Mouse (Mus musculus) liver, embryonic 11.5 days (tissue): ENCODE data around the gene Opa3. TPM values are rescaled to one million over a fixed set of nuclear protein-coding genes. Genes with fewer than 3 reads are reported as not detected.
A peak's percentile ranks its signal among the peaks of the same experiment; 100 is the strongest.

Experiments used
- ATAC-seq: fragments of 200-750 bp; cut with Nextera tagmentation; replicated peaks from 2 replicates; pipeline ENCODE4 v1.8.0; 2017; ENCODE audit warnings: moderate number of reproducible peaks, mild to moderate bottlenecking, moderate TSS enrichment, moderate library complexity; ENCODE audit not compliant: low FRiP score
- DNase-seq: peaks from one replicate; pipeline ENCODE4 v3.0.0-alpha.2; 2017; ENCODE audit warnings: low spot score
- H3K27ac ChIP-seq: fragments of 300-500 bp; sonication (generic); 2 replicates; pipeline ENCODE4 v1.5.1; 2014; ENCODE audit warnings: mild to moderate bottlenecking, low read depth, low read length, control low read depth
- H3K27me3 ChIP-seq: fragments of 300-500 bp; sonication (generic); replicated peaks from 2 replicates; pipeline ENCODE4 v1.6.1; 2014; ENCODE audit warnings: low read length, mixed read lengths; ENCODE audit not compliant: control insufficient read depth, insufficient read depth
- H3K36me3 ChIP-seq: fragments of 300-500 bp; sonication (generic); 2 replicates; pipeline ENCODE4 v1.6.1; 2014; ENCODE audit warnings: mild to moderate bottlenecking, low read length, moderate library complexity, mixed read lengths; ENCODE audit not compliant: control insufficient read depth, insufficient read depth
- H3K4me1 ChIP-seq: fragments of 300-500 bp; sonication (generic); replicated peaks from 2 replicates; pipeline ENCODE4 v1.6.1; 2014; ENCODE audit warnings: low read length, mixed read lengths; ENCODE audit not compliant: control insufficient read depth, insufficient read depth
- H3K4me2 ChIP-seq: fragments of 300-500 bp; sonication (generic); 2 replicates; pipeline ENCODE4 v1.6.1; 2014; ENCODE audit warnings: mild to moderate bottlenecking, control low read depth, moderate library complexity
- H3K4me3 ChIP-seq: fragments of 300-500 bp; sonication (generic); 2 replicates; pipeline ENCODE4 v1.5.1; 2014; ENCODE audit warnings: low read depth, low read length, control low read depth
- H3K9ac ChIP-seq: fragments of 300-500 bp; sonication (generic); 2 replicates; pipeline ENCODE4 v1.6.1; 2014; ENCODE audit warnings: low read depth, low read length, control low read depth
- H3K9me3 ChIP-seq: fragments of 300-500 bp; sonication (generic); 2 replicates; pipeline ENCODE4 v1.6.1; 2016; ENCODE audit warnings: low read length, inconsistent platforms, mixed read lengths; ENCODE audit not compliant: control insufficient read depth
- WGBS: fragments of 180-500 bp; shearing (Covaris S2); extraction: QIAGEN DNeasy Blood & Tissue Kit; methylation state at CpG from one replicate; pipeline ENCODE4 v1.1.7; 2014; 5-methylcytosine and 5-hydroxymethylcytosine counted together
- polyA plus RNA-seq: library from polyadenylated mRNA; unstranded; fragments of >200 nt; fragmentation: Nextera tagmentation; extraction: Ambion mirVana; gene quantifications from 2 replicates; pipeline ENCODE4 v1.2.1, GENCODE M21; 2014

The Opa3 gene
- polyA plus RNA-seq, 1 experiment from 2014 or later: 33.9 TPM

DNA sequence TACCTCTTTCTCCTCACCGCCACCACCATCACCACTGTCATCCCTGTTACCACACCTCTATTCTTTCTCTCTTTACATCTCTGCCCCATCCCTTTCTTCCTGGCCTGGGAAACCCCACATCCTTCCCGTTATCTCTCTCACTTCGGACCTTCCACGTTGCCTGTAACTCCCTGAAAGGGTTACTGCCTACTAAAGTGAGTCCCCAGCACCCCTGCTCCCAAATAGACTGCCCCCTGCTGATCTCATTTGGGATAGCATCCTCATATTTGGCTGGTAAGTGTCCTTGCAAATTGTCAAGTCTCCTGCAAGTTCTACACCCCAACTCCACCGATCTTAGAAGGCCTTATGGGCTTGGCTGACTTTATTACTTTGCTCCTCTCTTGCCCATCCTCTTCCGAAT lies 31.5 kb upstream of the Opa3 start:
- Histone ChIP-seq H3K4me3 (no peak overlapping the region), H3K9me3 (0 out of 2 replicates have a peak, but pooled peaks cover 4% of the 10 kb centered on the region), H3K4me2 (no peak overlapping the region), H3K27me3 (no peaks in the 10 kb centered on the region), H3K4me1 (no peaks in the 10 kb centered on the region), H3K27ac (no peak overlapping the region), H3K9ac (no peak overlapping the region), H3K36me3 (peaks cover 19% of the 10 kb centered on the region)
- no peak for DNase-seq
- 0 out of 2 replicates have a peak, but pooled peaks have one; percentile 16 for ATAC-seq
- 56% methylated on average over 6 of the region's 6 CpGs for WGBS

DNA sequence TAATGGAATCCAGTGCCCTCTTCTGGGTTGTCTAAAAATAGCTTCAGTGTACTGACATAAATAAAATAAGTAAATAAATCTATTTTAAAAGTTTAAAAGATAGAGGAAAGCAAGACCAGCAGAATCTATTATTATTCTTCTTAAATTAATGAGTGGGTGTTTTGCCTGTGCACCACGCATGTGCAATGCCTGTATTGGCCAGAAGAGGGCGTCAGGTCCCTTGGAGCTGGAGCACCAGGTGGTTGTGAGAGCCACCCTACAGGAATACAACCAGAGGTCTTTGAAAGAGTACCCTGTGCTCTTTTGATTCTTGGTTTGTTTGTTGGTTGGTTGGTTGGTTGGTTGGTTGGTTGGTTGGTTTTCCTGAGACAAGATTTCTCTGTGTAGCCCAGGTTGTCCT lies 30.1 kb upstream of the Opa3 start:
- no peak overlapping the region for H3K4me3 ChIP-seq
- peaks cover 5% of the 10 kb centered on the region; the same call in 1 of the 2 replicates for H3K4me1 ChIP-seq
- no peak overlapping the region for H3K27ac ChIP-seq
- H3K9ac ChIP-seq: no peak overlapping the region
- no peak for DNase-seq
- H3K36me3 ChIP-seq: peaks cover 12% of the 10 kb centered on the region
- H3K4me2 ChIP-seq: no peak overlapping the region
- no peaks in the 10 kb centered on the region for H3K27me3 ChIP-seq
- 27% methylated on average over 2 of the region's 2 CpGs for WGBS
- ATAC-seq: no peak
- 0 out of 2 replicates have a peak, but pooled peaks cover 4% of the 10 kb centered on the region for H3K9me3 ChIP-seq

DNA sequence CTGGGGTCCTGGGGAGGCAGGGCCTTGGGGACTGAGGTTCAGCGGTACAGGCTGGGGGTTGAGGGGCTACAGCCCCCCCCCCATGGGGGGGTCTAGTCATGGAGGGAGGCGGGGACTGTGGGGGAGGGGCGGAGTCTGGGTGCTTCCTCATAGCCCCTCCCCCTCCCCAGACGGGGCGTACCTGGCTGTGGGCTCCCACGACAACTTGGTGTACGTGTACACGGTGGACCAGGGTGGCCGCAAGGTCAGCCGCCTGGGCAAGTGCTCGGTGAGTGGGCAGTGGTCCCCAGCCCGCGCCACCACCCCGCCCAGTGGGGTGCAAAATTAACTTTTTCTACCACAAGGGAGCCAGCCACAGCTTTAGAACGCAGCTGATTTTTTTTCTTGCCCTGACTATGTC lies 26.5 kb upstream of the Opa3 start:
- 64% methylated on average over 15 of the region's 15 CpGs for WGBS
- Histone ChIP-seq H3K9me3 (no peaks in the 10 kb centered on the region), H3K9ac (no peak overlapping the region), H3K27ac (no peak overlapping the region), H3K36me3 (peaks cover 5% of the 10 kb centered on the region; the same call in 1 of the 2 replicates), H3K27me3 (no peaks in the 10 kb centered on the region), H3K4me2 (no peak overlapping the region), H3K4me3 (no peak overlapping the region), H3K4me1 (peaks cover 5% of the 10 kb centered on the region; the same call in 1 of the 2 replicates)
- ATAC-seq (peak; percentile 39), DNase-seq (no peak)

DNA sequence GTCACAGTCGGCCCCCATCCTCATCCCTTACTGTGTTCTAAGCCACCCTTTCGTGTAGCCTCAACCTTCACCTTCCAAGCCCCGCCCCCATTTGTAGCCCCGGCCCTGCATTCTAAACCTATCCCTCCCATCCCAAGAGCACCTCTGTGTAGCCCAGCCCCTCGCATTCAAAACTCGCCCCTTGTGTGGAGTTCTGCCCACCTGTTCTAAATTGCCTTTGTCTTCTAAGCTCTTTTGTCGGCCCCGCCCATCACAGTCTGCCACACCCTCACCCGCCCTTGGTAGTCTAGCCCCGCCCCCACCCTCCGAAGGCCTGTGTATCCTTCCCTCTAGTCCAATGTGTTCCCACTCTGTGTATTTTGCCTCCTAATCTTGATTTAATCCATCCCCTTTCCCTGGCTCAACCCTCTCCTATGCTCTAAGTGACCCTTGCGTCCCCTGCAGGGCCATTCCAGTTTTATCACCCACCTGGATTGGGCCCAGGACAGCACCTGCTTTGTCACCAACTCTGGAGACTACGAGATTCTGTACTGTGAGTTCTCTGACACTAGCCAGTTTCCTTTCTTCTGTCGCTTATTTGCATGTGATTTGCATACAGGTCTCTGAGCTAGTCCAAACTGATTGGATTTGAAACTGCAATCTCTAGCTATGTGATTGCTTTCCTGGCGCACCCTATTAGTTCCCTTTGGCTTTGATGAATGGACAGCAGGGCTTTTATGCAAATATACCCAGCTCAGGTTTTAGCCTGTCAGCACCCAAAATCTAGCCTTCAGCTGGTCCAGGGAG lies 25.9 kb upstream of the Opa3 start:
- ATAC-seq: peak; percentile 47
- 59% methylated on average over 15 of the region's 15 CpGs for WGBS

DNA sequence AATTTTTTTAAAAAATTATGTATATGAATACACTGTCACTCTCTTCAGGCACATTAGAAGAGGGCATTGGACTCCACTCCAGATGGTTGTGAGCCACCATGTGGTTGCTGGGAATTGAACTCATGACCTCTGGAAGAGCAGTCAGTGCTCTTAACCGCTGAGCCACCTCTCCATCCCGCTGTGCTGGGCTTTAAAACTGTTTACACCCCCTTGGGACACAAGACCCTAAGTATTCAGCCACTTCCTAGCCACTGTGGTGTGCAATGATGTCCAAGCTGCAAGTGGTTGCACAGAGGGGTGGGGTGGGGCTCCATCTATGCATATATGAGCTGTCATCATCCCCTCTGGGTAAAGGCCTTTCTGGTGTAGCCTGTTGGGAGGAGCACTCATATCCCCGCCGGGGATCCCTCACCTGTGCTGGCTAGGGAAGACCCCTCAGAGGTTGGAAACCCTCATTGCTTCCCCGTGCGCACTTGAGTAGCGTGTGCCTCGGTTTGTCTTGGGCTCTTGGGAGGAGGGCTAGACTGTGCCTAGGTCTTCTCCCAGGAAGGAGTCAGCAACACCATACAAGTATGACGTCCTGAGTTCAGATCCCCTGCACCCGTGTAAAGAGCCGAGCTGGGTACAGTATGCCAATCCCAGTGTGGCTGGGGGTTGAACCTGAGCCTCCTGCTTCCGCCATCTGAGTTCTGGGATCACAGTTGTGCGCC lies 19.8 kb upstream of the Opa3 start:
- H3K4me1 ChIP-seq: no peaks in the 10 kb centered on the region
- no peak overlapping the region for H3K27ac ChIP-seq
- DNase-seq: no peak
- H3K4me3 ChIP-seq: no peak overlapping the region
- WGBS: 77% methylated on average over 13 of the region's 13 CpGs
- H3K9ac ChIP-seq: no peak overlapping the region
- peaks cover 5% of the 10 kb centered on the region; the same call in 1 of the 2 replicates for H3K36me3 ChIP-seq
- no peak for ATAC-seq
- H3K4me2 ChIP-seq: no peak overlapping the region
- peaks cover 13% of the 10 kb centered on the region for H3K27me3 ChIP-seq
- no peaks in the 10 kb centered on the region; the same call in 1 of the 2 replicates for H3K9me3 ChIP-seq

More for the DNA sequence above, 25.9 kb upstream of the Opa3 start:
- peaks cover 5% of the 10 kb centered on the region; the same call in 1 of the 2 replicates for H3K4me1 ChIP-seq
- no peak for DNase-seq
- no peak overlapping the region for H3K4me3 ChIP-seq
- H3K36me3 ChIP-seq: peaks cover 5% of the 10 kb centered on the region; the same call in 1 of the 2 replicates
- no peak overlapping the region for H3K9ac ChIP-seq
- no peaks in the 10 kb centered on the region for H3K27me3 ChIP-seq
- no peak overlapping the region for H3K27ac ChIP-seq
- H3K4me2 ChIP-seq: no peak overlapping the region
- no peaks in the 10 kb centered on the region for H3K9me3 ChIP-seq

DNA sequence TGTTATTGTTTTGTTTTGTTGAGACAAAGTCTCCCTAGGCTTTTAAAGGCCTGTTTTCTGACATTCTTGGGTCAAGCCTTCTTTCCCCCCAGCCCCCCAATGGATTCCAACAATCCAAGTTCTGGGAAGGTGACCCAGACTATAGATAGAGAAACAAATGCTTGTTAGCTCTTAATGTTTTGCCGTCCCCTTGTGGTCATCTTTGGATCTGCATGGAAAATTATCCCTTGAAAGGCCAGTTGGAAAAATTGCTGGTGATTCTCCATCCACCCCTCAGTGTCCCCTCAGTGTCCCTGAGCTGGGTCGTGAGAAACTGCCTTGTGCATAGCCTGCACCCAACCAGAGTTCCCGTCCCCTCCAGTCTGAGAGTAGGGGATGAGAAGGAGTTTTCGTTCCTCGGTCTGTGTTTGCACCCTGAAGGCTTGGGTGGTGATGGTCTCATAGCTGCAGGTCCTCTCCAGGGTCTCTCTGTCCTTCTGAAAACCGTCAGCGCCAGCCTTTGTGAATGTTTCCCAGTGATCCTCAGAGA lies 19.1 kb upstream of the Opa3 start:
- no peak overlapping the region for H3K27ac ChIP-seq
- no peak overlapping the region for H3K4me3 ChIP-seq
- DNase-seq (no peak), ATAC-seq (no peak)
- peaks cover 3% of the 10 kb centered on the region; the same call in 1 of the 2 replicates for H3K36me3 ChIP-seq
- H3K9ac ChIP-seq: no peak overlapping the region
- no peak overlapping the region for H3K4me2 ChIP-seq
- H3K4me1 ChIP-seq: no peaks in the 10 kb centered on the region
- no peaks in the 10 kb centered on the region; the same call in 1 of the 2 replicates for H3K9me3 ChIP-seq
- WGBS: 53% methylated on average over 7 of the region's 7 CpGs
- H3K27me3 ChIP-seq: peaks cover 14% of the 10 kb centered on the region

DNA sequence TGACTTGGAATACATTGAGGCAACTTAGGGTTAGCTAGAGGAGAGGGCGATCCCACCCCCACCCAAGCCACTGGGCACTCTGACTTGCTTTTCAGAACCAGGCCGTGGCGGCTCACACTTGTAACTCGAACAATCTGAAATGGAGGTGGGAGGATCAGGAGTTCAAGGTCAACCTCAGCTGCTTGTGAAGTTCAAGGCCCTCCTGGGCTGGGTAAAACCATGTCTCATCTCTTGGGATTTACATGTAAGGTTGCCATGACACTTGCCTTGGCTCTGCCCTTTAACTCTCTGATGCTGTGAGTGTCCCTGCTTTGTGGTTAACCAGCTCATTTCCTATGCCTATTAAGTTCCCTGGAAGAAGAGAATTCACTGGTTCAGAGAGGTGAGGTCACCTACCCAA lies 18.6 kb upstream of the Opa3 start:
- no peak overlapping the region for H3K27ac ChIP-seq
- DNase-seq (no peak), ATAC-seq (no peak)
- no peak overlapping the region for H3K4me3 ChIP-seq
- H3K4me2 ChIP-seq: no peak overlapping the region
- peaks cover 14% of the 10 kb centered on the region for H3K27me3 ChIP-seq
- H3K4me1 ChIP-seq: no peaks in the 10 kb centered on the region
- WGBS: 68% methylated on average over 4 of the region's 4 CpGs
- no peak overlapping the region for H3K9ac ChIP-seq
- no peaks in the 10 kb centered on the region; the same call in 1 of the 2 replicates for H3K9me3 ChIP-seq
- H3K36me3 ChIP-seq: no peaks in the 10 kb centered on the region

DNA sequence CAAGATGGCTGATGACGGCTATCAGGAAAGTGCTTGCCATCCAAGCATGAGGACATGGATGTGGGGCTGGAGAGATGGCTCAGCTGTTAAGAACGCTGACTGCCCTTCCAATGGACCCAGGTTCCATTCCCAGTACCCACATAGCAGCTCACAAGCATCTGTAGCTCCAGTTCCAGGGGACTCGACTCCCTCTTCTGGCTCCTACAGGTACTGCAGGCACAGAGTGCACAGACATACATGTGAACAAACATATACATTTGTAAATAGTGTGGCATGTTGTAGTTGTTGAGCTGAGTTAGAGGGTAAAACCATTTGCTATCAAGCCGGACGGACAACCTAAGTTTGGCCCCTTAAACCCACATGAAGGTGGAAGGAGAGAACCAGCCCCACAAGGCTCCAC lies 18.1 kb upstream of the Opa3 start:
- Histone ChIP-seq H3K4me2 (no peak overlapping the region), H3K9me3 (no peaks in the 10 kb centered on the region; the same call in 1 of the 2 replicates), H3K4me3 (no peak overlapping the region), H3K27me3 (peaks cover 14% of the 10 kb centered on the region), H3K4me1 (no peaks in the 10 kb centered on the region), H3K27ac (no peak overlapping the region), H3K36me3 (no peaks in the 10 kb centered on the region), H3K9ac (no peak overlapping the region)
- no peak for ATAC-seq
- 81% methylated on average over 5 of the region's 5 CpGs for WGBS
- DNase-seq: no peak
